Mouse (Mus musculus): ENCODE results near the gene Rabl6.

DNA sequence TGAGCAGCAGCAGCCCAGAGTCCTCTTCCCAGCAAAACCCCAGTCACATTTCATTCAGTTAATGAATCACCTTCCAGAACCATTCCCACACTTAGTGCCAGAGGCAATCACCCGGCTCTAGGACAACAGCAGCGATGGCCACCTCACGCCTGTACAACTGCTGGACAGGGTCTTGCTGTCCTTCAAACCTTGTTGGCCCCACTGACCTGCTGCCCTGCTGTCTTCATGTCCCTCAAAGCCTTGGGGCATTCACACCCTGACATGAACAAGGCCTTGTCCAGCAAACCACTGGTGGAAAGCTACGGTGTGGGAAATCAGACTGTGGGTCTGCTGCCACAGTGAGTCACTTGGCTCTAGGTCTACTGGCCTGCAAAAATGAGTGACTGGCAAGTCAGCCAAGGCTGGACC lies 67.8 kb downstream of the Rabl6 start:
- TF ChIP-seq GATA1 (IDR thresholded peaks at IDR 0.05; ENCODE audit: borderline replicate concordance, low read length) = no peak
- TF ChIP-seq FLI1 (IDR thresholded peaks at IDR 0.05; ENCODE audit: low read length) = no peak

Data from megakaryocyte, embryonic 14.5 days (primary cell).